Mouse (Mus musculus): ENCODE results near the gene Gm3250. TPM values are rescaled to one million over a fixed set of nuclear protein-coding genes. Genes with fewer than 3 reads are reported as not detected.

Gene Gm3250
- polyA plus RNA-seq, 1 experiment: not detected

DNA sequence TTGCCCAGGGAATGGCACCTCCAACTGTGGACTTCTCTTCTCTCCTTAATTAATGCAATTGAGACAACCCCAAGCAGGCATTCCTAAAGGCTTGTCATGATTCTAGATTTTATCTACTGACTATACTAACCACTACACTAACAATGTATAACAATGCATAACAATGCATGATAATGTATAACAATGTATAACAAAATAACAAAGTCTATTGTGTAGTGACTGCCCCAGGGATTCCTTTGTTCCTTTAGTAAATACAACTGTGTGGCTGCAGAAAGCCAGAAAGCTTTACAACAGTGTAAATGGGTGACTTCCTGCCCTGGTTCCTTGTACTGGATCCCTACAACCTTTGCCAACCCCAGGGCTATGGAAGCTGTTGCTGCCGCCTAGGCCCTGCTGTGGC, 46.4 kb downstream of the Gm3250 start:
- no peaks in the 10 kb centered on the region for H3K27me3 ChIP-seq (ENCODE audit: control insufficient read depth, insufficient read depth, insufficient read length)
- TF ChIP-seq TCF3 (IDR thresholded peaks at IDR 0.05; ENCODE audit: insufficient read length, low read depth): no peak
- TF ChIP-seq MYOG (IDR thresholded peaks at IDR 0.05; ENCODE audit: control insufficient read depth in 1 of 3, insufficient read depth in 1 of 3, insufficient read length in 2 of 3, low read depth in 2 of 3): no peak
- TF ChIP-seq POLR2AphosphoS2 (IDR thresholded peaks at IDR 0.05; ENCODE audit: insufficient read length, low read depth): no peak
- no peak for TF ChIP-seq SRF (IDR thresholded peaks at IDR 0.05; ENCODE audit: control insufficient read depth, insufficient read length, low read depth)
- TF ChIP-seq MAX (IDR thresholded peaks at IDR 0.05; ENCODE audit: low read depth): no peak
- TF ChIP-seq CEBPB (IDR thresholded peaks at IDR 0.05; ENCODE audit: insufficient read depth, poor library complexity, severe bottlenecking): no peak
- no peak for TF ChIP-seq REST (IDR thresholded peaks at IDR 0.05; ENCODE audit: insufficient read depth, insufficient read length)
- no peak for TF ChIP-seq TCF12 (IDR thresholded peaks at IDR 0.05; ENCODE audit: insufficient read depth, poor library complexity, severe bottlenecking)
- TF ChIP-seq E2F4 (IDR thresholded peaks at IDR 0.05; ENCODE audit: insufficient read depth): no peak
- TF ChIP-seq MYOD1 (IDR thresholded peaks at IDR 0.05; ENCODE audit: control insufficient read depth in 1 of 3, insufficient read length in 2 of 3, low read depth in 2 of 3): no peak
- no peak for TF ChIP-seq POLR2A (IDR thresholded peaks at IDR 0.05; ENCODE audit: insufficient read length, low read depth)
- no peak for TF ChIP-seq USF1 (IDR thresholded peaks at IDR 0.05; ENCODE audit: low read depth)

More for the DNA sequence above, 46.4 kb downstream of the Gm3250 start:
- H3K4me3 ChIP-seq: no peak overlapping the region
- no peaks in the 10 kb centered on the region for H3K79me2 ChIP-seq (ENCODE audit: control insufficient read depth, insufficient read depth)
- no peak overlapping the region for H3ac ChIP-seq (ENCODE audit: control insufficient read depth, insufficient read length)
- no peaks in the 10 kb centered on the region for H3K36me3 ChIP-seq (ENCODE audit: control insufficient read depth, insufficient read depth)
- no peak overlapping the region for H3K4me2 ChIP-seq (ENCODE audit: low read depth)

Other genes with a start within 250 kb of the Gm3250 start
- 237 TPM for gene Pttg1ip, start 200.8 kb downstream of the Gm3250 start, polyA plus RNA-seq (2012; fragmentation: generic; extraction: Trizol)
- gene Sumo3, start 176.4 kb downstream of the Gm3250 start, polyA plus RNA-seq (2012; fragmentation: generic; extraction: Trizol): 127 TPM
- 8.8 TPM for gene Gm49325, start 176.3 kb downstream of the Gm3250 start, polyA plus RNA-seq (2012; fragmentation: generic; extraction: Trizol)
- gene Ube2g2, start 160.3 kb downstream of the Gm3250 start, polyA plus RNA-seq (2012; fragmentation: generic; extraction: Trizol): 181 TPM
- gene Tspear, start 96.0 kb downstream of the Gm3250 start, polyA plus RNA-seq (2012; fragmentation: generic; extraction: Trizol): not detected
- not detected for gene Gm19402, start 91.8 kb downstream of the Gm3250 start, polyA plus RNA-seq (2012; fragmentation: generic; extraction: Trizol)
- not detected for gene Gm9508, start 85.3 kb downstream of the Gm3250 start, polyA plus RNA-seq (2012; fragmentation: generic; extraction: Trizol)
- not detected for gene Gm10272, start 75.9 kb downstream of the Gm3250 start, polyA plus RNA-seq (2012; fragmentation: generic; extraction: Trizol)
- not detected for gene Gm10024, start 71.1 kb downstream of the Gm3250 start, polyA plus RNA-seq (2012; fragmentation: generic; extraction: Trizol)
- gene Gm10142, start 66.7 kb downstream of the Gm3250 start, polyA plus RNA-seq (2012; fragmentation: generic; extraction: Trizol): not detected
- not detected for gene Krtap12-1, start 61.9 kb downstream of the Gm3250 start, polyA plus RNA-seq (2012; fragmentation: generic; extraction: Trizol)
- gene Gm10100, start 56.1 kb downstream of the Gm3250 start, polyA plus RNA-seq (2012; fragmentation: generic; extraction: Trizol): not detected
- gene Gm18596, start 39.9 kb downstream of the Gm3250 start, polyA plus RNA-seq (2012; fragmentation: generic; extraction: Trizol): not detected
- not detected for gene Gm9736, start 31.2 kb downstream of the Gm3250 start, polyA plus RNA-seq (2012; fragmentation: generic; extraction: Trizol)
- not detected for gene Gm3233, start 22.9 kb downstream of the Gm3250 start, polyA plus RNA-seq (2012; fragmentation: generic; extraction: Trizol)
- not detected for gene Gm3238, start 11.2 kb downstream of the Gm3250 start, polyA plus RNA-seq (2012; fragmentation: generic; extraction: Trizol)
- gene Gm7138, start 5.6 kb downstream of the Gm3250 start, polyA plus RNA-seq (2012; fragmentation: generic; extraction: Trizol): not detected
- not detected for gene Gm7137, start 5.7 kb upstream of the Gm3250 start, polyA plus RNA-seq (2012; fragmentation: generic; extraction: Trizol)
- gene Gm9639, start 12.5 kb upstream of the Gm3250 start, polyA plus RNA-seq (2012; fragmentation: generic; extraction: Trizol): not detected
- gene Gm19668, start 16.6 kb upstream of the Gm3250 start, polyA plus RNA-seq (2012; fragmentation: generic; extraction: Trizol): not detected
- not detected for gene Gm9507, start 29.3 kb upstream of the Gm3250 start, polyA plus RNA-seq (2012; fragmentation: generic; extraction: Trizol)
- gene Gm2696, start 32.1 kb upstream of the Gm3250 start, polyA plus RNA-seq (2012; fragmentation: generic; extraction: Trizol): not detected
- gene Krtap10-4, start 44.6 kb upstream of the Gm3250 start, polyA plus RNA-seq (2012; fragmentation: generic; extraction: Trizol): not detected
- gene Krtap10-10, start 53.4 kb upstream of the Gm3250 start, polyA plus RNA-seq (2012; fragmentation: generic; extraction: Trizol): not detected
- gene Gm36176, start 64.3 kb upstream of the Gm3250 start, polyA plus RNA-seq (2012; fragmentation: generic; extraction: Trizol): not detected
- gene Gm10318, start 70.3 kb upstream of the Gm3250 start, polyA plus RNA-seq (2012; fragmentation: generic; extraction: Trizol): not detected
- not detected for gene Gm3285, start 79.4 kb upstream of the Gm3250 start, polyA plus RNA-seq (2012; fragmentation: generic; extraction: Trizol)
- 0.01 TPM for gene Lrrc3, start 120.0 kb upstream of the Gm3250 start, polyA plus RNA-seq (2012; fragmentation: generic; extraction: Trizol)
- gene Trpm2, start 188.0 kb upstream of the Gm3250 start, polyA plus RNA-seq (2012; fragmentation: generic; extraction: Trizol): not detected
- 12.8 TPM for gene 1810043G02Rik, start 196.0 kb upstream of the Gm3250 start, polyA plus RNA-seq (2012; fragmentation: generic; extraction: Trizol)
- 122 TPM for gene Pfkl, start 227.5 kb upstream of the Gm3250 start, polyA plus RNA-seq (2012; fragmentation: generic; extraction: Trizol)

Measured in myocyte (in vitro differentiated cells).